Mouse (Mus musculus) naive thymus-derived CD4-positive, alpha-beta T cell, adult 5 months (primary cell): ENCODE measurements around the gene Aip. TPM values are rescaled to one million over a fixed set of nuclear protein-coding genes. Genes with fewer than 3 reads are reported as not detected.

Experiments
- polyA plus RNA-seq: library from polyadenylated mRNA; unstranded; fragments of 100-300 nt; shearing (Covaris generic); gene quantifications from one replicate; pipeline ENCODE4 v1.2.1, GENCODE M21; 2017

The Aip gene
- 197 TPM for polyA plus RNA-seq

DNA sequence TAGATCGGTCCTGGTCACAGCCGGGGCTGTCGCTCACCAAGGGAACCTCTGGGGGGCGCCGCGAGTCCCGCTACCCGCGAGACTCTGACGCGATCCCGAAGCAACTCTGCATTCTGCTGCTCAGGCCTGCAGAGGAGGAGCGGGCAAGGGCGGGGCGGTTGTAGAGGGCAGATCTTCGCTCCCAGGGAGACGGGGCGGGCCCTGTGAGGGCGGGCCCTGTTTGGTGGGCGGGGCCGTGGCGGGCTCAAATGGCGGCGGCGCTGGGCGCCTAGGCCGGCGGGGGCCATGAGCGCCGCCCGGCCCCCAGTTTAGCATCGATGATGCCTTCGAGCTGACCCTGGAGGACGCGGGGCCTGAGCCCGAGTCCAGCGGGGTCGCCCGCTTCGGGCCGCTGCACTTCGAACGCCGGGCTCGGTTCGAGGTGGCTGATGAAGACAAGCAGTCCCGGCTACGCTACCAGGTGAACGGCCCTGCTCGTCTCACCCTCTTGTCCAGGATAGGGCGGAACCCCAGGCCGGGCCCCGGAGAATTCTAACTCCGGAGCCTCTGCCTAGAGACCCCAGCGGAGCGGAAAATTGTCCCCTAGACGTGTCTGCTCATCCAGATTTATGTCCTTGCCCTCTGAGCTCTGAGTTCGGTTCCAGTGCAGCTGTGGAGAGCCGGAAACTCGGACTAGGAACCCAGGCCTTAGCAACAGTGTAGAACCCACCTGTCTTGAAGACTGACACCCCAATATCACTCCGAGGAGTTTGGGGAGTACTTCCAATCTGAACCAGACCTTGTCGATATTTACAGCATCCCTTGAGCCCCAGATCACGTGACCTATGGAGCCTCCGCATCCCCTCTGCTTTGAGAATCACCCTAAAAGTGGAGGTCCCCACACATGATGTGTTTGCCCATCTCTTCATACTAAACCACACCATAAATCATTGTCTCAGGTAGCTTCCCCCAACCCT is at the start of gene Aip:
Gene Aip (minus strand): TSS at position 118 of the 956 bp plus-strand sequence.

DNA sequence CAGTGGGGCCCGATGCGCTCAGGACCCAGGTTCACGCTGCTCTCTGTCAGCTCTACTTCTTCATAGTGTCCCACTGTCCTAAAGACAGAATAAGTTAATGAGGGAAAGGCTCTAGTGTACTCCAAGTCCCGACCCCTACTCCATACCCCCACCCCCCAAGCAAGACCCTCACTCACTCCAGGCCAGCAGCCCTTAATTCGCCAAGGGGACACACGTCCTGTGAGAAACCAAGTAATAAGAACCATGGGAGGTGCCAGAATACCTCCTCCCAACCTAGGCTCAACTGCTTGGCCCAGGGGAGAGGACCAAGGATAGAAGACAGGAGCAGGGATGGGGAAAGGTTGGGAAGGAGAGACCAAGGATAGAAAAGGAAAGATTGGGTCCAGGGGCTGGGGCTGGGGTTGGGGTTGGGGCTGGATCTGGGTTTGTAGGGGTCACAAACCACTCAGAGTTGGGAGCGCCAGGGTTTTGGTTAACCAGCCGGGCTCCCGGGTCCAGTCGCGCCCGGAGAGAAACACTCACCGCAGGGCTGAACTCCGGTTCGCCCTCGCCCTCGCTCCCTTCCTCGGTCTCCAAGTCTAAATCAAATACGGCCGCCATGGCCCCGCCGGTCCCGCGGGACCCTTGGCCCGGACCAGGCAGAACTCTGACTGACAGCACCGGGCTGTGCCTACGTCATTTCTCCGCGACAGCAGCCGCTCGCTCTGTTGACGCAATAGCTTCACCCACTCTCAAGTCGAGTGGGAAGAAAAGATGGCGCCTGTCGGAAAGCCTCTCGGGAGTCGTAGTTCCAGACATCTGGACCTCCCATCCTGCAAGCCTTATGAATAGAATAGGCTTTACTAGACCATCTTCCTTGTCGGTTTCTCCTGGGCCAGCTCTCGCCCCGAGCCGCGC is 37.2 kb upstream of the Aip start, which contains the start of gene Rps6kb2:
Gene Rps6kb2 (minus strand): TSS at position 709 of the 897 bp plus-strand sequence.

DNA sequence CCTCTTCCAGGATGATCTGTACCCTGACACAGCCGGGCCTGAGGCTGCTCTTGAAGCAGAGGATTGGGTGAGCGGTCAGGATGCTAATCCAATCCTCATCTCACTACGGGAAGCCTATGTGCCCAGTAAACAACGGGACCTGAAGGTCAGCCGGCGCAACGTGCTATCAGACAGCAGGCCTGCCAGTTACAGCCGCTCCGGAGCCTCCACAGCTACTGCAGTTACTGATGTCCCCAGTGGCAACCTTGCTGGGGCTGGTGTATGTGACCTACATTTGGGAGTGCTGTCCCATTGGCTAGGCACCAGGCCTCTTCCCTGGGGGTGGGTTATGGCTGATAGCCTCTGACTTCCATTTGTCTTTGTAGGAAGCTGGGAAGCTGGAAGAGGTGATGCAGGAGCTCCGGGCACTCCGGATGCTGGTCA is 27.6 kb upstream of the Aip start, which contains the start of gene Ptprcap:
Gene Ptprcap (plus strand): TSS at position 373 of the 423 bp plus-strand sequence.

DNA sequence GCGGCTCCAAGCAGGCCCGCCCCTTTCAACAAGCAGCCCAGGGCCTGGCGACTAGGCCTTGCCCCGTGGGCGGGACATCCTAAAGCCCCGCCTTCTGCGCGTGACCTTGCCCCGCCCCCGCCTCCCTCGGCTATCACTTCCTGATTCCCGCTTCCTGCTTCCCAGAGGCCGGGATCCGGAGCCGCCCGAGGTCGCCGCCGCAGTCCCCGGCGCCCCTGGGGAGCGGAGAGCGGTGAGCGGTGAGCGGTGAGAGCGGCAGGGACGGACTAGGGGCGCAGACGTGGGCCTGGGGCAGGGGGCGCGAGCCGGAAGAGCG is 22.8 kb upstream of the Aip start, which contains the start of gene Coro1b:
Gene Coro1b (plus strand): TSS at position 129 of the 316 bp plus-strand sequence.

DNA sequence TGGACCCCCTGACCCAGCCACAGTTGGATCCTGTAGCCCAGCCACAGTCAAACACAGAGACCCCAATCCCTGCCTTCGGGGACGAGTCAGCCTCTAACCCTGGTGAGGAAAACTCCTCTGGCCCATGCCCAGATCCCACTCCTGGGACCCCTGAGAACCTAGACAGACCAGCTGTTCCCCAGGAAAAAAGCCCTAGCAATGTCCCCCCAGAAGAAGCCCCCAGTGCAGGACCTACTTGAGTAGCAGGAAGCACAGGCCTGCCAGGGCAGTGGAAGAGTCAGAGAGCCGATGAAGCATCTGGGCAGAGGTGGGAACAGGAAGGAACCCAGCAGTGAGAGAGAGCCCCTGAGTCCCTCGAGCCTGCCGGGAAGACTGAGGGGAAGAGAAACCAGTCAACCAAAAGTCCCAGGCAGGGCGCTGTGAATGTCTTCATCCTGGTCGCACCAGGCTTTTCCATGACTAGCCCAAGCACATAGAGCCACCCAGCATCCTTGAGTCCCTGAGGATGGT is 18.2 kb upstream of the Aip start, which contains the start of gene Cabp4:
Gene Cabp4 (minus strand): TSS at position 275 of the 510 bp plus-strand sequence.

DNA sequence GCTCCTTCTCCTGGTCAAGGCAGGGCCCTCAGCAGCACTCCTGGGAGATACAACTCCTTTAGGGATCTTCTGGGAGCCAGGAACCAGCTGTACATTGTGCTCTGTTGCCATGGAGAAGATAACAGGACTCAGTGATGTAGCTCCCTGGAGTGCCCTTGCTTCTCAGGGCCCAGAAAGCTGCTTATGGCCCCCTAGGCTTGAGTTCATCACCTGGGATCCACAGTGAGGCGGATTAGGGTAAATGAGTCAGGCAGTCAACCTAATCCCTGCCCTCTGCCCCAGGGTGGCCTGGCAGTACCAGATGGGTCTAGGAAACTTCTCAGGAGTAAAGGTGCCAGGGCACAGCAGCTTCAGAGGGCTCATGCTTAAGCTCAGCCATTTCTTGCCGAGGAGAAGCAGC is 13.8 kb upstream of the Aip start, which contains the start of gene Gpr152:
Gene Gpr152 (plus strand): TSS at position 342 of the 400 bp plus-strand sequence.

DNA sequence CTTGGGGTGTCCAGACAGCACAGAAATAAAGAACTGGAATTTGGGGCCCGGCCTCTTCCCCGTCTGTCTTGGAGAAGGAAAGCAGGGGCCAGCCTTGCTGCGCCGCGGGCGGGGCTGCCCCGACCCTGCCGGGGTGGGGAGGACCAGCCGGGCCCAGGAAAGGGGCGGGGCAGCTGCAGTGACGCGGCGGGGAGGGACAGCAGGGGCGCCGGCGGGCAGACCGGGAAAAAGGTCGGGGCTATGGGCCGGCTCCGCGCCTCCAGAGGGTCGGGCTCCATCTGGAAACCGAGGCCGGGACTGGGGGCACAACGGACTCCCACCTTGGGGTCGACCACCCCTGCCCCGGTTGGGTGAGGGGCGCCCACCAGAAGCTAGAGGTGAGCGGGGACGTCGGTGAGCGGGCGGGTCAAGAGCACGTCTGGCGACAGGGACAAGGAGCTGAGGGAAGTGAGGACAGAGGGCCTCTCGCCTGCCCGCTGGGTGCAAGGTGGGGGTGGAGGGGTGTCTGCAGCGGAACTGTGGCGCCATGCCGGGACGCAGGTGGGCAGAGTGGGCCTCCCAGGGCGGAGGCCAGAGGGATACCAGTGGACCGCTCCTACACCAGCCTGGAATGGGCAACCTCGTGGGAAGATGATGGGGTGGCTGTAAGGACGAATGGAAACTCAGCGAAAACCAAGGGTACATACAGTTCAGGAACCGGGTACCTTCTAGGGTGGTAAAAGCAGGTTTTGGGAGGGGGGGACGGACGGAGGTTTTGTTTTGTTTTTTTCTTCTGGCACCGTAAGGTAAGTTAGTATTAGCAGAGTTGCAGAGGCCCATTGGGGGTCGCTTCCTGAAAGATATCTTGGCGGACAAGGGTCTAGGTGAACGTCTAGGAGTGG is 25.6 kb downstream of the Aip start, which contains the start of gene Pitpnm1:
Gene Pitpnm1 (plus strand): TSS at position 162 of the 881 bp plus-strand sequence.

DNA sequence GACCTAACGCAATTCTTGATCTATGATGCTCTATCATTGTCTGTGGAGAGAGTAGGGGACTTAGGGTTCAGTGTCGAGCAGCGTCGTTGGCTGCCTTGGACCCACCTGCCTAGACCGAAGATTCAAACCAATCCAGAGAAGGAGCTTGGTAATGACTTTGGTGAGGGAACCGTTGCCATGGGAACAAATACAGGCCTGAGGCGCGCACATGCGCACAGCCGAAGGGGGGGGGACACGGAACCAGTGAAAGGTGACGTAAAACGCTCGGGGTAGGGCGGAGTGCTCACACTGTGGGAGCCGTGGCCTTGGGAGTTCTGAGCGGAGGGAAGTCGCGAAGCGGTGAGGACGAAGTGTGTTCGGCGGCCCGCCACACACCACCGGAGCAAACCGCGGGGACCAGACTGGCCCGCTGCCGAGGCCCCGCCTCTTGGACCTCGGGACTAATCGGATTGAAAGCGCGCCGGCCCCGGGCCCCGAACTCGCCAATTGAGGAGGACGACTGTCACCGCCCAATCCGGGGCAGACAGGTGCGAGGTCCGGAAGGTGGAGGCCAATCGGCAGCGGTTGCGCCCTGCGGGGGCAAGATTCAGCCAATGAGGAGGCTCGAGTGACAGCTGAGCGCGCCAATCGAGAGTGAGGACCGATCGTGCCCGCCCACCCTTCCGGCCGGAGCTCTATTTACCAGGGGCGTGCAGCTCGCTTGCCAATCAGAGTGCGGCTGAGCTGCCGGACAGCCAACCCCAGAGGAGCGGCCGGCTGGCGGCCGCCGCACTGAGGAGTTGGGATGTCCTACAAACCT is 28.8 kb downstream of the Aip start, which contains the start of gene Cdk2ap2:
Gene Cdk2ap2 (plus strand): TSS at position 541 of the 799 bp plus-strand sequence.

DNA sequence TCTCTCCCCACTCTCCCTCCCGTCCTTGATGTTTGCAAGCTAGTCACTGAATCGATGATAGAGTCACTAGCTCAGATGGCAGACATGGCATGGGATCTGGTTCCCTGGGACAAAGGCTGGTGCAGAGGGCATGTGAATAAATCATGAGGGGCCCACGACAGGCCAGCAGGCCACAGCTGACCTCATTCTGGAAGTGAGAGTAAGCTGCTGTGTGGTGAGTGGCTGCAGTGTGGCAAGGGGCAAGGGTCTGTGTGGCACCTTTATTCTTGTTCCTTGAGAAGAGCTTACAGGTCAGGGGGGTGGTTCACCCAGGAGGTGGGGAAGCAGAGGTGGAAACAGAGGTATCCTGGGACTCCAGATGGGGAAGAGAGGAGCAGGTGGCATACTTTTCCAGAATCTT is 44.3 kb downstream of the Aip start, which contains the start of gene Cabp2:
Gene Cabp2 (plus strand): TSS at position 185 of the 400 bp plus-strand sequence.

Other genes starting within 250 kb of the Aip start
- 54.4 TPM for gene Tcirg1, start 218.7 kb downstream of the Aip start, polyA plus RNA-seq
- gene Ndufs8, start 213.1 kb downstream of the Aip start, polyA plus RNA-seq: 91.3 TPM
- gene Aldh3b1, start 196.1 kb downstream of the Aip start, polyA plus RNA-seq: not detected
- 7.5 TPM for gene Unc93b1, start 190.7 kb downstream of the Aip start, polyA plus RNA-seq
- gene Aldh3b3, start 167.2 kb downstream of the Aip start, polyA plus RNA-seq: not detected
- gene Aldh3b2, start 153.5 kb downstream of the Aip start, polyA plus RNA-seq: not detected
- gene Acy3, start 139.3 kb downstream of the Aip start, polyA plus RNA-seq: not detected
- not detected for gene Tbx10, start 133.1 kb downstream of the Aip start, polyA plus RNA-seq
- gene Nudt8, start 125.3 kb downstream of the Aip start, polyA plus RNA-seq: 14.6 TPM
- gene Gm49405, start 125.2 kb downstream of the Aip start, polyA plus RNA-seq: 2.4 TPM
- gene Doc2g, start 122.5 kb downstream of the Aip start, polyA plus RNA-seq: 3.3 TPM
- gene Ndufv1, start 113.1 kb downstream of the Aip start, polyA plus RNA-seq: 141 TPM
- gene Gstp1, start 87.9 kb downstream of the Aip start, polyA plus RNA-seq: 324 TPM
- gene Gstp2, start 79.8 kb downstream of the Aip start, polyA plus RNA-seq: 0.68 TPM
- 51.2 TPM for gene Gstp3, start 66.3 kb downstream of the Aip start, polyA plus RNA-seq
- not detected for gene Cabp2, start 44.3 kb downstream of the Aip start, polyA plus RNA-seq
- 471 TPM for gene Cdk2ap2, start 28.7 kb downstream of the Aip start, polyA plus RNA-seq
- 270 TPM for gene Pitpnm1, start 25.9 kb downstream of the Aip start, polyA plus RNA-seq
- 0.11 TPM for gene Gpr152, start 13.9 kb upstream of the Aip start, polyA plus RNA-seq
- not detected for gene Cabp4, start 18.2 kb upstream of the Aip start, polyA plus RNA-seq
- 183 TPM for gene Coro1b, start 22.8 kb upstream of the Aip start, polyA plus RNA-seq
- gene Ptprcap, start 27.7 kb upstream of the Aip start, polyA plus RNA-seq: 239 TPM
- 50.3 TPM for gene Rps6kb2, start 37.5 kb upstream of the Aip start, polyA plus RNA-seq
- gene Carns1, start 49.6 kb upstream of the Aip start, polyA plus RNA-seq: 45.8 TPM
- gene Tbc1d10c, start 65.4 kb upstream of the Aip start, polyA plus RNA-seq: 455 TPM
- 718 TPM for gene Ppp1ca, start 66.2 kb upstream of the Aip start, polyA plus RNA-seq
- gene Rad9a, start 75.8 kb upstream of the Aip start, polyA plus RNA-seq: 37.1 TPM
- 49.3 TPM for gene Clcf1, start 88.4 kb upstream of the Aip start, polyA plus RNA-seq
- not detected for gene AC109138.7, start 88.5 kb upstream of the Aip start, polyA plus RNA-seq
- gene Pold4, start 106.0 kb upstream of the Aip start, polyA plus RNA-seq: 94.9 TPM
- 0.78 TPM for gene Ssh3, start 143.3 kb upstream of the Aip start, polyA plus RNA-seq
- gene Ankrd13d, start 157.3 kb upstream of the Aip start, polyA plus RNA-seq: 9.1 TPM
- 274 TPM for gene Grk2, start 180.4 kb upstream of the Aip start, polyA plus RNA-seq